Mouse (Mus musculus) MEL (cell line): Measurements from ENCODE around the gene Supt7l. TPM values are rescaled to one million over a fixed set of nuclear protein-coding genes. Genes with fewer than 3 reads are reported as not detected.

Experiments used
- DNase-seq: peaks from one replicate; pipeline ENCODE4 v3.0.0; 2011; ENCODE audit warnings: low read depth, low spot score
- H3K27ac ChIP-seq: 2 replicates; pipeline ENCODE4 v1.5.1; 2012; ENCODE audit warnings: low read depth, mild to moderate bottlenecking, control low read depth, low read length, moderate library complexity; ENCODE audit not compliant: control insufficient read depth
- H3K27me3 ChIP-seq, 2 experiments: fragments of 150-350 bp in 1 of 2; sonication (generic) in 1 of 2; 2 replicates each; pipeline ENCODE4 v1.6.1; 2012; ENCODE audit warnings: low read length in 2 of 2, mild to moderate bottlenecking in 2 of 2, improper control_type of control experiment in 1 of 2, moderate library complexity in 1 of 2; ENCODE audit not compliant: insufficient read depth in 2 of 2, control insufficient read depth in 1 of 2
- H3K36me3 ChIP-seq, 2 experiments: 2 replicates each; pipeline ENCODE4 v1.6.1; 2012 to 2014; ENCODE audit warnings: low read length in 2 of 2, improper control_type of control experiment in 1 of 2, inconsistent platforms in 1 of 2, mild to moderate bottlenecking in 1 of 2; ENCODE audit not compliant: insufficient read depth in 2 of 2, control insufficient read depth in 1 of 2
- H3K4me1 ChIP-seq, 2 experiments: fragments of 150-350 bp in 1 of 2; sonication (generic) in 1 of 2; 2 replicates each; pipeline ENCODE4 v1.6.1; 2012; ENCODE audit warnings: low read length in 2 of 2, improper control_type of control experiment in 1 of 2, mild to moderate bottlenecking in 1 of 2; ENCODE audit not compliant: insufficient read depth in 2 of 2, control insufficient read depth in 1 of 2
- H3K4me3 ChIP-seq, 2 experiments: fragments of 150-350 bp in 1 of 2; sonication (generic) in 1 of 2; 2 replicates each; pipeline ENCODE4 v1.5.1; 2012; ENCODE audit warnings: low read depth in 2 of 2, low read length in 2 of 2, mild to moderate bottlenecking in 2 of 2, moderate library complexity in 2 of 2, control low read depth in 1 of 2, improper control_type of control experiment in 1 of 2; ENCODE audit not compliant: control insufficient read depth in 1 of 2, insufficient read depth in 1 of 2
- H3K79me2 ChIP-seq: 2 replicates; pipeline ENCODE4 v1.6.1; 2012; ENCODE audit warnings: mild to moderate bottlenecking, low read length, moderate library complexity; ENCODE audit not compliant: control insufficient read depth, poor library complexity, insufficient read depth
- H3K9ac ChIP-seq: 2 replicates; pipeline ENCODE4 v1.6.1; 2012; ENCODE audit warnings: low read depth, mild to moderate bottlenecking, control low read depth, low read length, moderate library complexity; ENCODE audit not compliant: control insufficient read depth, poor library complexity, severe bottlenecking
- H3K9me3 ChIP-seq: fragments of 150-350 bp; sonication (generic); replicated peaks from 2 replicates; pipeline ENCODE4 v1.6.1; 2012; ENCODE audit warnings: mild to moderate bottlenecking, low read length, improper control_type of control experiment, moderate library complexity; ENCODE audit not compliant: insufficient read depth
- CHD2 ChIP-seq: IDR thresholded peaks from 2 replicates; pipeline ENCODE4 v1.6.1; 2011; ENCODE audit warnings: low read length, improper control_type of control experiment
- CTCF ChIP-seq, 3 experiments: IDR thresholded peaks in 2 of 3; conservative IDR thresholded peaks in 1 of 3; 2 replicates each; pipeline ENCODE4 v1.5.1; 2011 to 2012; ENCODE audit warnings: low read length in 3 of 3, low read depth in 2 of 3, mild to moderate bottlenecking in 2 of 3, improper control_type of control experiment in 1 of 3, inconsistent platforms in 1 of 3, mixed read lengths in 1 of 3, moderate library complexity in 1 of 3; ENCODE audit not compliant: control insufficient read depth in 1 of 3, insufficient read depth in 1 of 3, poor library complexity in 1 of 3, severe bottlenecking in 1 of 3
- E2F4 ChIP-seq: IDR thresholded peaks from 2 replicates; pipeline ENCODE4 v1.6.1; 2011; ENCODE audit warnings: low read depth, low read length, improper control_type of control experiment, borderline replicate concordance
- EP300 ChIP-seq, 2 experiments: IDR thresholded peaks; 2 replicates each; pipeline ENCODE4 v1.6.1; 2011; ENCODE audit warnings: improper control_type of control experiment in 2 of 2, low read length in 2 of 2, low read depth in 1 of 2, mild to moderate bottlenecking in 1 of 2
- MAX ChIP-seq: IDR thresholded peaks from 2 replicates; pipeline ENCODE4 v1.6.1; 2011; ENCODE audit warnings: low read length, improper control_type of control experiment
- MEF2A ChIP-seq: IDR thresholded peaks from 2 replicates; pipeline ENCODE4 v1.6.1; 2014; ENCODE audit warnings: low read depth, mild to moderate bottlenecking, inconsistent platforms, low read length, improper control_type of control experiment; ENCODE audit not compliant: poor library complexity, insufficient replicate concordance, severe bottlenecking; ENCODE audit errors: extremely low read depth
- MXI1 ChIP-seq: IDR thresholded peaks from 2 replicates; pipeline ENCODE4 v1.6.1; 2011; ENCODE audit warnings: mild to moderate bottlenecking, low read depth, low read length, improper control_type of control experiment
- MYB ChIP-seq: IDR thresholded peaks from 2 replicates; pipeline ENCODE4 v1.6.1; 2011; ENCODE audit warnings: mild to moderate bottlenecking, low read depth, low read length, improper control_type of control experiment
- MYC ChIP-seq: IDR thresholded peaks from 2 replicates; pipeline ENCODE4 v1.6.1; 2011; ENCODE audit warnings: low read depth, mild to moderate bottlenecking, low read length, improper control_type of control experiment, moderate library complexity
- POLR2AphosphoS5 ChIP-seq: IDR thresholded peaks from 2 replicates; pipeline ENCODE4 v1.6.1; 2012; ENCODE audit warnings: low read depth, borderline replicate concordance, mild to moderate bottlenecking, inconsistent platforms, low read length, moderate library complexity, mixed read lengths
- RAD21 ChIP-seq: IDR thresholded peaks from 2 replicates; pipeline ENCODE4 v1.6.1; 2011; ENCODE audit warnings: mild to moderate bottlenecking, low read depth, low read length, improper control_type of control experiment
- SIN3A ChIP-seq: IDR thresholded peaks from 2 replicates; pipeline ENCODE4 v1.6.1; 2012; ENCODE audit warnings: low read length, improper control_type of control experiment, inconsistent platforms
- SMC3 ChIP-seq: IDR thresholded peaks from 2 replicates; pipeline ENCODE4 v1.6.1; 2011; ENCODE audit warnings: low read depth, low read length, improper control_type of control experiment
- USF1 ChIP-seq: IDR thresholded peaks from 2 replicates; pipeline ENCODE4 v1.6.1; 2014; ENCODE audit warnings: low read depth, mild to moderate bottlenecking, inconsistent platforms, low read length, improper control_type of control experiment, moderate library complexity
- ZKSCAN1 ChIP-seq: IDR thresholded peaks from 2 replicates; pipeline ENCODE4 v1.6.1; 2012; ENCODE audit warnings: low read depth, mild to moderate bottlenecking, inconsistent platforms, low read length, improper control_type of control experiment, moderate library complexity
- polyA plus RNA-seq, 2 experiments: library from polyadenylated mRNA; stranded (reverse) in 1 of 2; unstranded in 1 of 2; fragments of >175 nt in 1 of 2; fragments of >200 nt in 1 of 2; gene quantifications; 2 replicates each; pipeline versions ENCODE4 v1.2.1 to v1.2.4; 2012; ENCODE audit warnings: low replicate concordance in 2 of 2, low read depth in 1 of 2; ENCODE audit not compliant: insufficient read length in 2 of 2, insufficient read depth in 1 of 2, missing spikeins in 1 of 2
- total RNA-seq: library from RNA; depleted of rRNA; stranded (reverse); fragments of 300-350 nt; gene quantifications from 2 replicates; pipeline ENCODE4 v1.2.3, GENCODE M21; 2012

Supt7l gene
- total and polyA plus RNA-seq, 3 experiments: 19.3 to 23.6 TPM; not detected in 1

GRCm38 (mm10) chr5:31535228-31535627, 7.6 kb upstream of the Supt7l start:
- Histone ChIP-seq H3K9me3 (no peaks in the 10 kb centered on the region), H3K79me2 (no peaks in the 10 kb centered on the region), H3K27me3 (no peaks in the 10 kb centered on the region), H3K4me3 (no peak overlapping the region), H3K27ac (no peak overlapping the region), H3K9ac (no peak overlapping the region), H3K4me1 (no peaks in the 10 kb centered on the region), H3K36me3 (peaks cover 0 to 23% of the 10 kb centered on the region in 2 experiments; a peak in 2 of 4 replicates)
- peak; percentile 12 for TF ChIP-seq RAD21
- TF ChIP-seq POLR2AphosphoS5: no peak
- peak; percentile 6 to 49 (median 23); a peak in 3 of 6 replicates for TF ChIP-seq CTCF (IDR thresholded peaks at IDR 0.05 in 2 of 3, conservative IDR thresholded peaks at IDR 0.05 in 1 of 3; ENCODE audit: control insufficient read depth in 1 of 3, insufficient read depth in 1 of 3, low read depth in 2 of 3, low read length in 3 of 3, poor library complexity in 1 of 3, severe bottlenecking in 1 of 3)
- TF ChIP-seq SMC3: peak; percentile 36
- peak; percentile 53 for DNase-seq

- H3K9ac ChIP-seq: no peak overlapping the region; the same call in 1 of the 2 replicates
- peaks cover 0 to 11% of the 10 kb centered on the region in 2 experiments; a peak in 3 of 4 replicates for H3K4me1 ChIP-seq
- no peak for TF ChIP-seq EP300 (IDR thresholded peaks at IDR 0.05; ENCODE audit: low read depth in 1 of 2, low read length in 2 of 2)
- TF ChIP-seq MXI1: peak; percentile 89
- TF ChIP-seq MYC: peak; percentile 98
- no peak for TF ChIP-seq ZKSCAN1
- peak; percentile 89 for TF ChIP-seq MAX
- TF ChIP-seq SMC3: peak; percentile 42
- TF ChIP-seq CHD2: no peak
- TF ChIP-seq E2F4: no peak
- TF ChIP-seq MYB: no peak
- TF ChIP-seq RAD21: peak; percentile 25
- peak in 1 of 3 experiments; percentile 52; a peak in 2 of 6 replicates for TF ChIP-seq CTCF (IDR thresholded peaks at IDR 0.05 in 2 of 3, conservative IDR thresholded peaks at IDR 0.05 in 1 of 3; ENCODE audit: control insufficient read depth in 1 of 3, insufficient read depth in 1 of 3, low read depth in 2 of 3, low read length in 3 of 3, poor library complexity in 1 of 3, severe bottlenecking in 1 of 3)
- TF ChIP-seq MEF2A: no peak
- peak; percentile 46 for TF ChIP-seq SIN3A
- TF ChIP-seq USF1: peak; percentile 84
- no peak overlapping the region for H3K27ac ChIP-seq
- peak; percentile 65 for DNase-seq
- peaks cover 11 to 19% of the 10 kb centered on the region in 2 experiments for H3K36me3 ChIP-seq
- no peak overlapping the region for H3K4me3 ChIP-seq
- peaks cover 13% of the 10 kb centered on the region for H3K79me2 ChIP-seq
- no peaks in the 10 kb centered on the region for H3K27me3 ChIP-seq
- H3K9me3 ChIP-seq: no peaks in the 10 kb centered on the region
These were observed 953 bp upstream of the Supt7l start for GRCm38 (mm10) chr5:31528560-31528959.
